ENCODE assay signal across 9 mouse cellular contexts in the genomic region with DNA sequence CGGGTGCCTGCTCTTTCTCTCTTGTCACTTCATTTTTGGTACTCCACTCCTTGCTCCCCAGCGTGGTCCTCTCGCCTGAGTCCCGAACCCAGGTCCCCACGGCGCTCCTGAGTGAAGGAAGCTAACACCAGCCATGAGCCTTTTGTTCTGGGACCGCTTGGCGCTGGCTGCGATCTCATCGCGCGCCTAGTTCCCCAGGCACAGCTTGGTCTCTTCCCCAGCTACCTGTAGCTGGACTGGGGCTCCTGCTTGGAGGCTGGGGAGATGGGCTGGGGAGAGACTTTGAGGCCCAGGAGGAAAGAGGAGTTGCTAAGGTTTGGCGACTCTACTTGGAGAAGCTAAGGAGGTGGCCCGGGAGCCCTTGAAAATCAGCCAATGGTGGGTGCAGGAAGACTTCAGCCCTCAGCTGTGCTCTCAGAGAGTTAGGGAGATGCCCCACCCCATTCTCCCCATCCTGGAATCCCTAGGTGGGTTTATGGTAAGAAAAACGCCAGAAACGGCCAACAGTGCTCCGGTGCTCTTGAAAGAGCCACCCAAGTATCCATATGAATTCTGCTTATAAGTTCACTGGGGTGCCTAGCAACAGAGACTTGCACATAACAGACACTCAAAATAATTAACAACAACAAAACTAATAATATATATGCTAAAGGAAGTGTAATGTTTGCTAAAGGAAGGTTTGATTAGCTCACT. TPM values are rescaled to one million over a fixed set of nuclear protein-coding genes. Genes with fewer than 3 reads are reported as not detected.
DNase-seq lines count a peak whose midpoint lies in the region; ATAC-seq and TF ChIP-seq lines count a peak whose summit lies in the region.
"Had no signal": no experiment of that assay in that cellular context is flagged by ENCODE, and none has a peak within 500 bp of the region (broad histone marks: within the 10 kb centered on the region; RNA-seq: fewer than 3 reads in every experiment).

No protein-coding gene starts in this region.

- TF ChIP-seq CTCF in CH12.LX (conservative IDR thresholded peaks at IDR 0.05 in 1 of 2, IDR thresholded peaks at IDR 0.05 in 1 of 2; ENCODE audit: low read depth in 2 of 2, low read length in 2 of 2) = no peak
- TF ChIP-seq CTCF in liver, postnatal 0 days (IDR thresholded peaks at IDR 0.05; ENCODE audit: low read depth) = no peak

- peak; percentile 39 for DNase-seq in embryo, embryonic 10 days (ENCODE audit: low spot score)
- DNase-seq in embryo, embryonic 11 days = no peak
- DNase-seq in CH12.LX (ENCODE audit: extremely low read depth) = no peak
- DNase-seq in liver, postnatal 0 days = no peak
- DNase-seq in adrenal gland, postnatal 4 days (ENCODE audit: low spot score in 2 of 2) = no peak
- DNase-seq in cerebellum, postnatal 14 days = no peak
- no peak for DNase-seq in thymus, postnatal 25 days

- H3K27ac ChIP-seq in CH12.LX (ENCODE audit: insufficient read depth, low read depth) = peak overlapping the region; percentile 50
- peak overlapping the region; percentile 97 for H3K27ac ChIP-seq in forebrain, embryonic 15.5 days (replicated peaks)
- H3K27ac ChIP-seq in liver, postnatal 0 days (ENCODE audit: low read depth) = no peak overlapping the region

- dilution Hi-C loops in CH12.LX (cut with MboI; ENCODE audit: extremely low pct_ligation_motif_present, extremely low pct_unique_long_range_greater_than_20kb, low sequenced_read_pairs) = no loop called here

- H3K36me3 ChIP-seq in CH12.LX (replicated peaks in 1 of 2; ENCODE audit: control insufficient read depth in 1 of 2, insufficient read depth in 1 of 2, low read length in 1 of 2) = no peaks in the 10 kb centered on the region
- no peaks in the 10 kb centered on the region for H3K36me3 ChIP-seq in forebrain, embryonic 15.5 days
- no peaks in the 10 kb centered on the region for H3K36me3 ChIP-seq in liver, postnatal 0 days (replicated peaks; ENCODE audit: insufficient read depth, low read length)

- H3K4me3 ChIP-seq in CH12.LX (replicated peaks in 1 of 3; ENCODE audit: low read depth in 2 of 3, low read length in 2 of 3, poor library complexity in 1 of 3) = peak overlapping the region; percentile 64 to 74 (median 66)
- peak overlapping the region; percentile 80 for H3K4me3 ChIP-seq in forebrain, embryonic 15.5 days
- peak overlapping the region; percentile 49 for H3K4me3 ChIP-seq in liver, postnatal 0 days (ENCODE audit: low read depth, low read length)

- WGBS in forebrain, embryonic 15.5 days = 5% methylated on average over 17 of the region's 17 CpGs
- 12% methylated on average over 17 of the region's 17 CpGs for WGBS in liver, postnatal 0 days (ENCODE audit: insufficient replicate concordance)

- peak; percentile 23 for ATAC-seq in forebrain, embryonic 15.5 days (replicated peaks)
- ATAC-seq in liver, postnatal 0 days = no peak

- H3K27me3 ChIP-seq in CH12.LX (replicated peaks) = peaks cover 23% of the 10 kb centered on the region
- no peaks in the 10 kb centered on the region for H3K27me3 ChIP-seq in forebrain, embryonic 15.5 days
- H3K27me3 ChIP-seq in liver, postnatal 0 days (ENCODE audit: insufficient read depth, low read length) = peaks cover 66% of the 10 kb centered on the region

- peak overlapping the region; percentile 51 for H3K9ac ChIP-seq in CH12.LX (ENCODE audit: insufficient read depth, low read depth)
- H3K9ac ChIP-seq in forebrain, embryonic 15.5 days (replicated peaks) = peak overlapping the region; percentile 84
- no peak overlapping the region for H3K9ac ChIP-seq in liver, postnatal 0 days (replicated peaks)

- H3K79me2 ChIP-seq in CH12.LX (replicated peaks; ENCODE audit: control insufficient read depth, extremely low read depth, insufficient read depth, poor library complexity, severe bottlenecking) = no peaks in the 10 kb centered on the region

- in situ Hi-C loops in CH12.LX (cut with MboI; ENCODE audit: low pct_ligation_motif_present, low pct_unique_long_range_greater_than_20kb, low sequenced_read_pairs) = no loop called here

- H3K9me3 ChIP-seq in CH12.LX (replicated peaks; ENCODE audit: low read length) = no peaks in the 10 kb centered on the region
- H3K9me3 ChIP-seq in forebrain, embryonic 15.5 days = no peaks in the 10 kb centered on the region
- H3K9me3 ChIP-seq in liver, postnatal 0 days (ENCODE audit: low read length) = no peaks in the 10 kb centered on the region

- peaks cover 17 to 55% of the 10 kb centered on the region in 2 experiments for H3K4me1 ChIP-seq in CH12.LX (ENCODE audit: control insufficient read depth in 1 of 2, insufficient read depth in 2 of 2)
- H3K4me1 ChIP-seq in forebrain, embryonic 15.5 days = peaks cover 57% of the 10 kb centered on the region
- H3K4me1 ChIP-seq in liver, postnatal 0 days (ENCODE audit: insufficient read depth) = no peaks in the 10 kb centered on the region

- TF ChIP-seq POLR2A in CH12.LX (IDR thresholded peaks at IDR 0.05; ENCODE audit: low read depth, low read length) = no peak

- peak overlapping the region; percentile 26 for H3K4me2 ChIP-seq in CH12.LX (ENCODE audit: insufficient read depth, low read depth, poor library complexity, severe bottlenecking)
- peak overlapping the region; percentile 93 for H3K4me2 ChIP-seq in forebrain, embryonic 15.5 days (replicated peaks)
- H3K4me2 ChIP-seq in liver, postnatal 0 days (ENCODE audit: low read depth, low read length) = peak overlapping the region; percentile 76

- no peak for TF ChIP-seq RAD21 in CH12.LX (IDR thresholded peaks at IDR 0.05; ENCODE audit: low read depth, low read length)

- TF ChIP-seq EP300 in CH12.LX (IDR thresholded peaks at IDR 0.05; ENCODE audit: low read length) = no peak
- no peak for TF ChIP-seq EP300 in liver, postnatal 0 days (IDR thresholded peaks at IDR 0.05; ENCODE audit: low read depth)

TF ChIP-seq in CH12.LX, 34 proteins besides CTCF, POLR2A, EP300 and RAD21:
- TF ChIP-seq ELF1 (IDR thresholded peaks at IDR 0.05; ENCODE audit: low read depth, low read length) (no peak), UBTF (IDR thresholded peaks at IDR 0.05; ENCODE audit: low read depth, low read length) (no peak), KAT2A (IDR thresholded peaks at IDR 0.05; ENCODE audit: insufficient replicate concordance, low read length) (no peak), CHD2 (IDR thresholded peaks at IDR 0.05; ENCODE audit: low read length) (no peak), IRF4 (IDR thresholded peaks at IDR 0.05; ENCODE audit: low read depth, low read length) (no peak; the same call in 1 of the 2 replicates), SIN3A (IDR thresholded peaks at IDR 0.05; ENCODE audit: low read length) (no peak), ETS1 (conservative IDR thresholded peaks at IDR 0.05; ENCODE audit: low read depth, low read length) (no peak), NELFE (IDR thresholded peaks at IDR 0.05; ENCODE audit: low read depth, low read length) (no peak), BHLHE40 (IDR thresholded peaks at IDR 0.05; ENCODE audit: low read depth, low read length) (no peak), RCOR1 (conservative IDR thresholded peaks at IDR 0.05; ENCODE audit: low read depth, low read length) (no peak), JUND (conservative IDR thresholded peaks at IDR 0.05; ENCODE audit: low read depth, low read length) (no peak), ZC3H11A (IDR thresholded peaks at IDR 0.05; ENCODE audit: low read depth, low read length) (no peak)

RNA-seq across cellular contexts. Expression of gene Kcnk10, which starts 2.8 kb away (rescaled TPM):
- total RNA-seq in CH12.LX (2012; rRNA removed) (4.4 and 7.5 TPM in 2 replicates), CH12.LX (2014; rRNA removed) (3.8 and 4.3 TPM in 2 replicates)
- 2.3 and 2.4 TPM in 2 replicates for polyA plus RNA-seq in CH12.LX (2012; ENCODE audit: insufficient read length, low read depth)
- 51.7 and 52.1 TPM in 2 replicates for polyA plus RNA-seq in forebrain, embryonic 15.5 days (2015; fragmentation: Nextera tagmentation; extraction: Ambion mirVana)
- polyA plus RNA-seq in liver, postnatal 0 days (2015; fragmentation: Nextera tagmentation; extraction: Ambion mirVana) = 0.13 TPM in 1 of 2 replicates, not detected in the other
- 1 to 10 TPM; 1.4 to 2.2 TPM for total RNA-seq in adrenal gland, postnatal 4 days (2021)
- polyA plus RNA-seq: C2C12 had no signal

RNA-seq across cellular contexts. Expression of gene Spata7, which starts 52.6 kb away (rescaled TPM):
- total RNA-seq in CH12.LX (2012; rRNA removed) (6.2 and 7.8 TPM in 2 replicates), CH12.LX (2014; rRNA removed) (9.4 and 10.2 TPM in 2 replicates)
- polyA plus RNA-seq in CH12.LX (2012; ENCODE audit: insufficient read length, low read depth) = 7.0 and 8.2 TPM in 2 replicates
- 27.7 and 29.5 TPM in 2 replicates for polyA plus RNA-seq in forebrain, embryonic 15.5 days (2015; fragmentation: Nextera tagmentation; extraction: Ambion mirVana)
- 1.3 and 1.7 TPM in 2 replicates for polyA plus RNA-seq in liver, postnatal 0 days (2015; fragmentation: Nextera tagmentation; extraction: Ambion mirVana)
- 10 to 100 TPM; 19.5 to 19.8 TPM for total RNA-seq in adrenal gland, postnatal 4 days (2021)

Comparison
In these comparisons a context has a peak if more than half of its experiments do, and no peak if none do; other contexts are left out.
1. H3K4me2 ChIP-seq: peak in every context shown above with its lines; median percentile 93 in forebrain, embryonic 15.5 days; 76 in liver, postnatal 0 days; 26 in CH12.LX.
2. RNA of gene Kcnk10, which starts 2.8 kb away (polyA plus RNA-seq): 51.7 to 52.1 TPM in forebrain, embryonic 15.5 days; 2.3 to 2.4 TPM in CH12.LX and 0.13 TPM in liver, postnatal 0 days; every median in the first group is over 10 times any median in the second.
3. Peak in every context shown above with its lines, with median percentiles within 50 percentile points of each other: H3K4me3 ChIP-seq.